Mouse (Mus musculus) ES-Bruce4 (cell line): ENCODE results near the gene Cox5a. TPM values are rescaled to one million over a fixed set of nuclear protein-coding genes. Genes with fewer than 3 reads are reported as not detected.

Source experiments
- H3K27ac ChIP-seq: 2 replicates; pipeline ENCODE4 v1.5.1; 2012; ENCODE audit warnings: low read length, inconsistent platforms; ENCODE audit not compliant: insufficient read depth
- H3K27me3 ChIP-seq: 2 replicates; pipeline ENCODE4 v1.6.1; 2012; ENCODE audit warnings: mild to moderate bottlenecking, low read length, inconsistent platforms; ENCODE audit not compliant: control insufficient read depth, poor library complexity, insufficient read depth, severe bottlenecking
- H3K36me3 ChIP-seq: 2 replicates; pipeline ENCODE4 v1.6.1; 2012; ENCODE audit warnings: inconsistent platforms, mild to moderate bottlenecking, low read length, moderate library complexity; ENCODE audit not compliant: control insufficient read depth, poor library complexity, insufficient read depth, severe bottlenecking
- H3K4me1 ChIP-seq: one replicate; pipeline ENCODE4 v1.8.1; 2011; ENCODE audit warnings: low read length; ENCODE audit not compliant: control insufficient read depth, insufficient read depth
- H3K4me3 ChIP-seq: 2 replicates; pipeline ENCODE4 v1.5.1; 2011; ENCODE audit warnings: low read depth, mild to moderate bottlenecking, low read length
- H3K9ac ChIP-seq: 2 replicates; pipeline ENCODE4 v1.6.1; 2012; ENCODE audit warnings: low read depth, mild to moderate bottlenecking, inconsistent platforms; ENCODE audit not compliant: poor library complexity, severe bottlenecking
- H3K9me3 ChIP-seq: replicated peaks from 2 replicates; pipeline ENCODE4 v1.6.1; 2012; ENCODE audit warnings: mild to moderate bottlenecking, low read length, inconsistent platforms; ENCODE audit not compliant: control insufficient read depth, poor library complexity, insufficient read depth, severe bottlenecking
- CTCF ChIP-seq: IDR thresholded peaks from one replicate; pipeline ENCODE4 v1.8.1; 2011; ENCODE audit warnings: low read depth, low read length
- EP300 ChIP-seq: IDR thresholded peaks from 2 replicates; pipeline ENCODE4 v1.6.1; 2011; ENCODE audit warnings: low read depth, low read length; ENCODE audit not compliant: insufficient read depth
- POLR2A ChIP-seq: IDR thresholded peaks from one replicate; pipeline ENCODE4 v1.8.1; 2011; ENCODE audit warnings: low read length; ENCODE audit not compliant: insufficient read depth
- polyA plus RNA-seq: library from polyadenylated mRNA; stranded (reverse); fragments of >200 nt; gene quantifications from 2 replicates; pipeline ENCODE4 v1.2.4, GENCODE M21; 2011; ENCODE audit warnings: low read depth; ENCODE audit not compliant: missing spikeins, insufficient read depth, insufficient read length

The Cox5a gene
- polyA plus RNA-seq, 1 experiment = 512 TPM

- Histone ChIP-seq H3K36me3 (peaks cover 10% of the 10 kb centered on the region), H3K27me3 (no peaks in the 10 kb centered on the region), H3K27ac (no peak overlapping the region), H3K9me3 (no peaks in the 10 kb centered on the region), H3K4me3 (no peak overlapping the region), H3K4me1 (no peaks in the 10 kb centered on the region), H3K9ac (no peak overlapping the region)
- TF ChIP-seq POLR2A (no peak), EP300 (no peak), CTCF (no peak)
Measured at GRCm38 (mm10) chr9:57547287-57547686, 26.2 kb downstream of the Cox5a start.

GRCm38 (mm10) chr9:57547869-57548268 is 26.8 kb downstream of the Cox5a start:
- Histone ChIP-seq H3K27ac (no peak overlapping the region), H3K9ac (no peak overlapping the region), H3K4me3 (no peak overlapping the region), H3K27me3 (no peaks in the 10 kb centered on the region), H3K4me1 (no peaks in the 10 kb centered on the region), H3K9me3 (no peaks in the 10 kb centered on the region), H3K36me3 (peaks cover 10% of the 10 kb centered on the region)
- TF ChIP-seq CTCF (no peak), POLR2A (no peak)

- peaks cover 6% of the 10 kb centered on the region for H3K36me3 ChIP-seq
- H3K4me3 ChIP-seq = no peak overlapping the region
- TF ChIP-seq EP300 (no peak), CTCF (no peak), POLR2A (no peak)
- no peak overlapping the region for H3K27ac ChIP-seq
- H3K4me1 ChIP-seq = peaks cover 5% of the 10 kb centered on the region
- H3K9me3 ChIP-seq = no peaks in the 10 kb centered on the region
- no peaks in the 10 kb centered on the region for H3K27me3 ChIP-seq
- H3K9ac ChIP-seq = no peak overlapping the region
Measured at GRCm38 (mm10) chr9:57549186-57549585, 28.1 kb downstream of the Cox5a start.

GRCm38 (mm10) chr9:57550126-57550862 is 29.2 kb downstream of the Cox5a start:
- peaks cover 5% of the 10 kb centered on the region for H3K4me1 ChIP-seq
- TF ChIP-seq EP300 = no peak
- no peak for TF ChIP-seq CTCF
- no peak for TF ChIP-seq POLR2A
- no peak overlapping the region for H3K4me3 ChIP-seq
- no peak overlapping the region for H3K9ac ChIP-seq
- H3K36me3 ChIP-seq = peaks cover 3% of the 10 kb centered on the region; the same call in 1 of the 2 replicates
- H3K27me3 ChIP-seq = no peaks in the 10 kb centered on the region
- H3K27ac ChIP-seq = no peak overlapping the region; the same call in 1 of the 2 replicates
- no peaks in the 10 kb centered on the region for H3K9me3 ChIP-seq

- H3K27me3 ChIP-seq = no peaks in the 10 kb centered on the region
- peaks cover 3% of the 10 kb centered on the region; the same call in 1 of the 2 replicates for H3K36me3 ChIP-seq
- peaks cover 5% of the 10 kb centered on the region for H3K4me1 ChIP-seq
- peak within 1 kb of the TSS; percentile 58 for H3K9ac ChIP-seq
- peak; percentile 76 for TF ChIP-seq POLR2A
- no peak for TF ChIP-seq EP300
- peak within 1 kb of the TSS; percentile 94 for H3K4me3 ChIP-seq
- H3K9me3 ChIP-seq = no peaks in the 10 kb centered on the region
- H3K27ac ChIP-seq = no peak within 1 kb of the TSS
Measured at GRCm38 (mm10) chr9:57552139-57552887, 31.2 kb downstream of the Cox5a start, which contains the start of gene Mpi. Gene Mpi (minus strand): TSS chr9:57552763.

GRCm38 (mm10) chr9:57553119-57553518 is 32.0 kb downstream of the Cox5a start:
- Histone ChIP-seq H3K9ac (no peak overlapping the region), H3K27ac (no peak overlapping the region), H3K9me3 (no peaks in the 10 kb centered on the region), H3K4me1 (peaks cover 5% of the 10 kb centered on the region), H3K36me3 (peaks cover 3% of the 10 kb centered on the region; the same call in 1 of the 2 replicates), H3K4me3 (no peak overlapping the region), H3K27me3 (no peaks in the 10 kb centered on the region)
- no peak for TF ChIP-seq CTCF
- TF ChIP-seq POLR2A = no peak
- no peak for TF ChIP-seq EP300
